Mouse (Mus musculus) adipocyte (in vitro differentiated cells): ENCODE data around the gene Adm2.
A peak's percentile ranks its signal among the peaks of the same experiment; 100 is the strongest.

ENCODE experiments used
- DNase-seq: peaks from one replicate; pipeline ENCODE4 v3.0.0-alpha.2; 2016; ENCODE audit warnings: low spot score

Gene Adm2

GRCm38 (mm10) chr15:89355241-89356187, 33.0 kb downstream of the Adm2 start, which contains the start of the genes Lmf2 and Ncaph2:
Lmf2 (minus strand) TSS chr15:89355659.
Ncaph2 (plus strand) TSS chr15:89355719.
- DNase-seq = peak; percentile 97

- DNase-seq = peak; percentile 95
Observed at GRCm38 (mm10) chr15:89356372-89356771, 33.9 kb downstream of the Adm2 start.

- DNase-seq = no peak
Observed at GRCm38 (mm10) chr15:89358784-89359183, 36.3 kb downstream of the Adm2 start.

- DNase-seq = peak; percentile 79
Observed at GRCm38 (mm10) chr15:89363051-89363450, 40.5 kb downstream of the Adm2 start.

- DNase-seq = no peak
Observed at GRCm38 (mm10) chr15:89365141-89365551, 42.6 kb downstream of the Adm2 start.

GRCm38 (mm10) chr15:89372068-89372467, 49.5 kb downstream of the Adm2 start:
- no peak for DNase-seq

- DNase-seq = no peak
Observed at GRCm38 (mm10) chr15:89372536-89372935, 50.0 kb downstream of the Adm2 start.

GRCm38 (mm10) chr15:89373027-89373761, 50.7 kb downstream of the Adm2 start:
- peak; percentile 81 for DNase-seq

GRCm38 (mm10) chr15:89373762-89374248, 51.3 kb downstream of the Adm2 start, which contains the start of gene Sco2:
Sco2 (minus strand) TSS chr15:89373846.
- peak; percentile 90 for DNase-seq
